Comparison of ENCODE assay signal across 8 mouse cellular contexts in the genomic region with DNA sequence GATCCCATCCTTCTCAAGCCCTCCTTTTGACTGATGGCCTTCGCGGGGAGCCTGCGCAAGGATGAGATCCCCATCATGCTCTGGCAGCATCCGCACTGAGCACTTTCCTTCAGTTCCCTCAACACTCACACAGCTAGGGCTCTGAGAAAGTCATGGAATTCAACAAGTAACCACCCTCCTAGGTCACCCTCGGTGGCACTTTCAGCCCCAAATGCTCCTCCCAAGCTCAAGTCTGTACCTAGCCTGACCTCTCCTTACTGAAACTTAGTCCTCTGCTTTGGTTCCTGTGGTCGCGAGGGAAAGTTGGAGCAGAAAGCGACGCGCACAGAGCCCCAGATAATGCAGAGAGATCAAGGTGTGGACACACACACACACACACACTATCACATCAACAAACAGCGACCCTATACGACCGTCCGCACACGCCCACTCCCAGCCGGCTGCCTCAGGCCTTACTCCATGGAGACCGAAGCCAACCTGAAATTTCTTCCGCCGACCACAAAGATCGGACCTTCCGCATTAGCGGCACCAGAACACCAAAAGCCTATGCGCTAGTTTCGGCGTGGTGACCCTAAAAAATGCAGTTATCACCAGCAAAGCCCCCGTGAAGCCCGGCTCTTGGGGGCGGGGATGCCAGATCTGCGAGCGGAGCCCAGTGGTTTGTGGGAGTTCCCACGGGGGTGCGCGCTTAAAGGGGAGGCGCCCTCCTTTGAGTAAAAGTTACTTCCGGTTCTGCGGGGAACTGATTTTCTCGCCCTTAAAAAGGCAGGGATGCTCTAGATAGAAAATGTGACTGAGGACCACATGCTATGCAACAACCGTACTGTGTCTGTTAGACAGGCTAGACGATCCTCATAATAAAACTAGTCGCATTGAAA. TPM values are rescaled to one million over a fixed set of nuclear protein-coding genes. Genes with fewer than 3 reads are reported as not detected.
DNase-seq lines count a peak whose midpoint lies in the region; ATAC-seq lines count a peak whose summit lies in the region.

A gene (minus strand): TSS at position 643 of the 878 bp plus-strand sequence.

- H3K9me3 ChIP-seq in embryonic facial prominence, embryonic 11.5 days (replicated peaks; ENCODE audit: control insufficient read depth, low read length): no peaks in the 10 kb centered on the region
- no peaks in the 10 kb centered on the region for H3K9me3 ChIP-seq in liver, embryonic 11.5 days (ENCODE audit: control insufficient read depth, low read length)

- no peaks in the 10 kb centered on the region for H3K4me1 ChIP-seq in embryonic facial prominence, embryonic 11.5 days (ENCODE audit: control insufficient read depth, insufficient read depth, low read length)
- no peaks in the 10 kb centered on the region; the same call in 1 of the 2 replicates for H3K4me1 ChIP-seq in liver, embryonic 11.5 days (replicated peaks; ENCODE audit: control insufficient read depth, insufficient read depth, low read length)

- 5% methylated on average over 40 of the region's 40 CpGs for WGBS in embryonic facial prominence, embryonic 11.5 days
- 6% methylated on average over 40 of the region's 40 CpGs for WGBS in liver, embryonic 11.5 days

- no peak within 1 kb of the TSS for H3K27ac ChIP-seq in embryonic facial prominence, embryonic 11.5 days (replicated peaks; ENCODE audit: low read depth, low read length)
- no peak within 1 kb of the TSS for H3K27ac ChIP-seq in liver, embryonic 11.5 days (ENCODE audit: low read depth, low read length)

- peak within 1 kb of the TSS; percentile 71 for H3K9ac ChIP-seq in embryonic facial prominence, embryonic 11.5 days (replicated peaks; ENCODE audit: low read length)
- H3K9ac ChIP-seq in liver, embryonic 11.5 days (ENCODE audit: low read depth, low read length): peak within 1 kb of the TSS; percentile 69

- H3K36me3 ChIP-seq in embryonic facial prominence, embryonic 11.5 days (replicated peaks; ENCODE audit: control insufficient read depth, insufficient read depth, low read depth, low read length): no peaks in the 10 kb centered on the region
- peaks cover 2% of the 10 kb centered on the region; the same call in 1 of the 2 replicates for H3K36me3 ChIP-seq in liver, embryonic 11.5 days (ENCODE audit: control insufficient read depth, insufficient read depth, low read length)
- no peaks in the 10 kb centered on the region for H3K36me3 ChIP-seq in splenic B cell, adult 2 months (ENCODE audit: control insufficient read depth, insufficient read depth, low read length, poor library complexity, severe bottlenecking)

- DNase-seq in A20 (ENCODE audit: low read depth, low spot score): peak; percentile 87
- DNase-seq in adrenal gland, postnatal 14 days: peak; percentile 86
- peak; percentile 84 for DNase-seq in embryonic facial prominence, embryonic 11.5 days (ENCODE audit: low spot score)
- DNase-seq in heart, adult 8-10 months (ENCODE audit: low spot score): peak; percentile 57
- DNase-seq in kidney, adult 8-10 months: peak; percentile 28 to 53
- peak; percentile 80 for DNase-seq in liver, embryonic 11.5 days (ENCODE audit: low spot score)
- DNase-seq in naive thymus-derived CD4-positive, alpha-beta T cell, adult 2 months (ENCODE audit: low read depth): peak; percentile 81
- peak; percentile 76 for DNase-seq in splenic B cell, adult 2 months (ENCODE audit: low read depth, low spot score)

- H3K27me3 ChIP-seq in embryonic facial prominence, embryonic 11.5 days (ENCODE audit: control insufficient read depth, insufficient read depth, low read length): no peaks in the 10 kb centered on the region
- no peaks in the 10 kb centered on the region for H3K27me3 ChIP-seq in liver, embryonic 11.5 days (replicated peaks; ENCODE audit: control insufficient read depth, insufficient read depth, low read length)
- H3K27me3 ChIP-seq in splenic B cell, adult 2 months (ENCODE audit: control insufficient read depth, insufficient read depth, low read length, poor library complexity, severe bottlenecking): no peaks in the 10 kb centered on the region

- peak within 1 kb of the TSS; percentile 82 for H3K4me2 ChIP-seq in embryonic facial prominence, embryonic 11.5 days (ENCODE audit: low read depth, low read length)
- peak within 1 kb of the TSS; percentile 88 for H3K4me2 ChIP-seq in liver, embryonic 11.5 days

- H3K4me3 ChIP-seq in embryonic facial prominence, embryonic 11.5 days (ENCODE audit: low read depth, low read length): peak within 1 kb of the TSS; percentile 67
- H3K4me3 ChIP-seq in liver, embryonic 11.5 days (ENCODE audit: low read depth, low read length): peak within 1 kb of the TSS; percentile 66

- ATAC-seq in embryonic facial prominence, embryonic 11.5 days (replicated peaks; ENCODE audit: insufficient number of reproducible peaks, low FRiP score, low TSS enrichment, low read depth): peak; percentile 85
- peak; percentile 64 for ATAC-seq in liver, embryonic 11.5 days (replicated peaks; ENCODE audit: low FRiP score)

RNA-seq across cellular contexts. Expression of the gene that starts here (rescaled TPM):
- 12.3 and 14.7 TPM in 2 replicates for total RNA-seq in adrenal gland, postnatal 14 days (2021)
- polyA plus RNA-seq in embryonic facial prominence, embryonic 11.5 days (2014; fragmentation: Nextera tagmentation; extraction: Ambion mirVana): 8.9 and 11.9 TPM in 2 replicates
- 1 to 10 TPM; 4.3 to 7.0 (median 5.8) TPM for total RNA-seq in heart, adult 8-10 months (2022)
- 3.5 and 4.4 TPM in 2 replicates for polyA plus RNA-seq in liver, embryonic 11.5 days (2014; fragmentation: Nextera tagmentation; extraction: Ambion mirVana)
